Mouse (Mus musculus) testis, adult 2 months (tissue): ENCODE measurements around the gene Tec. TPM values are rescaled to one million over a fixed set of nuclear protein-coding genes. Genes with fewer than 3 reads are reported as not detected.

Source experiments
- H3K27ac ChIP-seq: fragments of 200-500 bp; 2 replicates; pipeline ENCODE4 v1.5.1; 2012; ENCODE audit warnings: low read depth, low read length; ENCODE audit not compliant: control insufficient read depth, insufficient read depth
- H3K27me3 ChIP-seq: fragments of 200-500 bp; 2 replicates; pipeline ENCODE4 v1.6.1; 2012; ENCODE audit warnings: mild to moderate bottlenecking, low read length, moderate library complexity; ENCODE audit not compliant: control insufficient read depth, insufficient read depth
- H3K36me3 ChIP-seq: fragments of 200-500 bp; 2 replicates; pipeline ENCODE4 v1.6.1; 2012; ENCODE audit warnings: mild to moderate bottlenecking, low read length; ENCODE audit not compliant: control insufficient read depth, insufficient read depth
- H3K4me1 ChIP-seq: fragments of 200-500 bp; 2 replicates; pipeline ENCODE4 v1.6.1; 2012; ENCODE audit warnings: low read length; ENCODE audit not compliant: control insufficient read depth, insufficient read depth
- H3K4me3 ChIP-seq: fragments of 200-500 bp; 2 replicates; pipeline ENCODE4 v1.5.1; 2012; ENCODE audit warnings: low read depth, mild to moderate bottlenecking, low read length, moderate library complexity, mixed read lengths; ENCODE audit not compliant: control insufficient read depth
- CTCF ChIP-seq: fragments of 200-500 bp; IDR thresholded peaks from 2 replicates; pipeline ENCODE4 v1.5.1; 2012; ENCODE audit warnings: low read depth, mild to moderate bottlenecking, inconsistent platforms, low read length, moderate library complexity; ENCODE audit not compliant: control insufficient read depth, insufficient read depth, insufficient replicate concordance
- POLR2A ChIP-seq: fragments of 200-500 bp; IDR thresholded peaks from 2 replicates; pipeline ENCODE4 v1.6.1; 2012; ENCODE audit warnings: low read depth, mild to moderate bottlenecking, inconsistent platforms, low read length, moderate library complexity; ENCODE audit not compliant: control insufficient read depth
- polyA plus RNA-seq: library from polyadenylated mRNA; depleted of rRNA; stranded (reverse); fragments of >200 nt; gene quantifications from 2 replicates; pipeline ENCODE4 v1.2.3, GENCODE M21; 2012

The Tec gene
- polyA plus RNA-seq, 1 experiment: 0.77 TPM

DNA sequence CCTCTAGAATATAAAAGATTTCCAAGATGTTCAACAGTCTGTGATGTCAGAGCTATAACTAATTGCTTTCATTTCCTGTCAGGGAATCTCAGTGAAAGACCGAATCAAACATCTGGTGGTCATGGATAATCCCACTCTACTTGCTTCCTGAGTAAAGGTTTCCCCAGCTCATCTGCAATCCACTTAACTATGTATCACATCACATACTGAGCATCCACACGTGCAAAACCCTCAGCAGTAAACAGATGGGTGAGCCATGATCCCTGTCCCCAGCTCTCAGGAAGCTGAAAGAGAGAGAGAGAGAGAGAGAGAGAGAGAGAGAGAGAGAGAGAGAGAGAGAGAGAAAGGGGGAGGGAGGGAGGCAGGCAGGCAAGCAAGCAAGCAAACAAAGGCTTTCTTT lies 51.8 kb downstream of the Tec start:
- no peak for TF ChIP-seq POLR2A
- TF ChIP-seq CTCF: no peak

GRCm38 (mm10) chr5:72816046-72816445 lies 52.2 kb downstream of the Tec start:
- Histone ChIP-seq H3K27me3 (no peaks in the 10 kb centered on the region), H3K27ac (no peak overlapping the region), H3K36me3 (no peaks in the 10 kb centered on the region), H3K4me3 (no peak overlapping the region), H3K4me1 (no peaks in the 10 kb centered on the region)
- TF ChIP-seq POLR2A (no peak), CTCF (no peak)

More for the DNA sequence above, 51.8 kb downstream of the Tec start:
- H3K4me3 ChIP-seq: no peak overlapping the region
- no peaks in the 10 kb centered on the region for H3K36me3 ChIP-seq
- no peak overlapping the region for H3K27ac ChIP-seq
- no peaks in the 10 kb centered on the region for H3K4me1 ChIP-seq
- H3K27me3 ChIP-seq: no peaks in the 10 kb centered on the region

- Histone ChIP-seq H3K27me3 (no peaks in the 10 kb centered on the region), H3K4me3 (no peak overlapping the region), H3K36me3 (no peaks in the 10 kb centered on the region), H3K27ac (no peak overlapping the region), H3K4me1 (no peaks in the 10 kb centered on the region)
- TF ChIP-seq POLR2A: no peak
- no peak for TF ChIP-seq CTCF
Measured at GRCm38 (mm10) chr5:72815361-72815760, 52.9 kb downstream of the Tec start.

- Histone ChIP-seq H3K4me1 (no peaks in the 10 kb centered on the region), H3K27ac (no peak overlapping the region), H3K36me3 (no peaks in the 10 kb centered on the region), H3K27me3 (no peaks in the 10 kb centered on the region), H3K4me3 (no peak overlapping the region)
- TF ChIP-seq POLR2A: no peak
- no peak for TF ChIP-seq CTCF
Measured at GRCm38 (mm10) chr5:72814072-72814471, 54.2 kb downstream of the Tec start.

GRCm38 (mm10) chr5:72812908-72813307 lies 55.4 kb downstream of the Tec start:
- Histone ChIP-seq H3K4me1 (no peaks in the 10 kb centered on the region; the same call in 1 of the 2 replicates), H3K36me3 (no peaks in the 10 kb centered on the region), H3K4me3 (no peak overlapping the region), H3K27ac (no peak overlapping the region), H3K27me3 (no peaks in the 10 kb centered on the region)
- TF ChIP-seq POLR2A (no peak), CTCF (no peak)

GRCm38 (mm10) chr5:72812328-72812727 lies 56.0 kb downstream of the Tec start:
- Histone ChIP-seq H3K4me1 (no peaks in the 10 kb centered on the region; the same call in 1 of the 2 replicates), H3K4me3 (no peak overlapping the region), H3K27ac (no peak overlapping the region), H3K36me3 (no peaks in the 10 kb centered on the region), H3K27me3 (no peaks in the 10 kb centered on the region)
- TF ChIP-seq POLR2A: no peak
- TF ChIP-seq CTCF: no peak

DNA sequence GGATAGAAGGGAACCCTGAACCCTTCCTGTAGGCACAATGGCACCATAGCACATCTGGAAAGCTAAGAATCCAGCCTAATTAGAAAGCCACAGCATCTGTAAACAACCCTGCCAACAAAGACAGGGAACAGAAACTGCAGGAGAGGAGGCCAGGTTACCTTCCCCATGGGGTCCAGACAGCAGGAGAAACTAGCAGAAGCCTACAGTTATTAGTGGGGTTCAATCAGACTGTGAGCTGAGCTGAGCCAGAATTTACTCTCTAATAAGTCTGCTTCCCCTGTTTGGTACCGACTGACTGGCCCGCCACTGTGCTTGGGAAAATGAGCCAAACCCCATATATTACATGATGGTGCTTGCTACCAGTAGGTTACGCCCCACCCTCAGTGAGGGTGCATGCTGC lies 56.9 kb downstream of the Tec start:
- no peaks in the 10 kb centered on the region for H3K27me3 ChIP-seq
- TF ChIP-seq POLR2A (no peak), CTCF (no peak)
- no peak overlapping the region for H3K4me3 ChIP-seq
- no peak overlapping the region for H3K27ac ChIP-seq
- H3K36me3 ChIP-seq: no peaks in the 10 kb centered on the region
- no peaks in the 10 kb centered on the region; the same call in 1 of the 2 replicates for H3K4me1 ChIP-seq

DNA sequence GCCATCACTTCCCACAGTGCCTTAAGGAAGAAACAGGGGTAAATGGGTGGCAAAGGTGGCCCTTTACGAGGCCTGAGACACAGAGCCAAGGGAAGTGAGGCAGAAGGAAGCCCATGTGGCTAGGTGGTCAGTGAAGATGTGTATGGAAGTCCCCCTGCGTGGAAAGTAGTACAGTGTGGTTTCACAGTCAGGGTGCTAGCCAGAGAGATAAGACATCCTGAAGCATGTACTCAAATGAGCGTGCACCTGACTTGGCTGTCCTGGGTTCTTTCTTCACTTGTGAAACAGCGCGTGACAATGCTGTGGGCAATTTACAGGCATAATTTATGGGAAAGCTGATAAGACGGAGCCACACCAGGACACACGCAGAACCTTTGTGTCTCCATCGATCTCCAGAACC lies 57.3 kb downstream of the Tec start:
- Histone ChIP-seq H3K4me3 (no peak overlapping the region), H3K27me3 (no peaks in the 10 kb centered on the region), H3K27ac (no peak overlapping the region), H3K36me3 (no peaks in the 10 kb centered on the region), H3K4me1 (no peaks in the 10 kb centered on the region; the same call in 1 of the 2 replicates)
- TF ChIP-seq CTCF (no peak), POLR2A (no peak)
